Mouse (Mus musculus): Measurements from ENCODE around the gene Olfr312. TPM values are rescaled to one million over a fixed set of nuclear protein-coding genes. Genes with fewer than 3 reads are reported as not detected.
A peak's percentile ranks its signal among the peaks of the same experiment; 100 is the strongest.

Olfr312 gene
- total and polyA plus RNA-seq, 3 experiments: not detected

DNA sequence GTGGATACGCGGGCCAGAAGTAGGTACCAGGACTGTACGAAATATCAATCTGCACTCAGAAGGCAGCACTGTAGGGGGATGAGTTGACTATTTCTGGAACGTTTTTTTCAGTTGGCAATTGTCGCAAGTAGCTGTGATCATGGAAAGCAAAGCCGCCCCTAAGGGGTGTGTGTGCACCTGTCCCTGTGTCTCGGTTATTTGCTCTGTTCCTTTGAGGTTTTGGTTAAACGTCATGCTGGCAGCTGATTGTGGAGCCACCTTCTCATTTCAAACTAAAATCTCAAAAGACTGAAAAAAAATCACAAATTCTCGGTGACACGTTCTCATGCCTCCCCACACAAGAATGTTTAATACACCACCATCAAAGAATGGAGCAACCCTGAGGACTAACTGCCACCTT, 41.4 kb upstream of the Olfr312 start:
- Histone ChIP-seq H3K9me3 (replicated peaks; ENCODE audit: low read length) (no peaks in the 10 kb centered on the region), H3K4me1 (ENCODE audit: control insufficient read depth in 1 of 2, insufficient read depth in 2 of 2) (peaks cover 11 to 31% of the 10 kb centered on the region in 2 experiments), H3K9ac (ENCODE audit: insufficient read depth, low read depth) (no peak overlapping the region), H3K4me2 (ENCODE audit: insufficient read depth, low read depth, poor library complexity, severe bottlenecking) (no peak overlapping the region), H3K4me3 (replicated peaks in 1 of 3; ENCODE audit: low read depth in 2 of 3, low read length in 2 of 3, poor library complexity in 1 of 3) (no peak overlapping the region), H3K79me2 (replicated peaks; ENCODE audit: control insufficient read depth, extremely low read depth, insufficient read depth, poor library complexity, severe bottlenecking) (no peaks in the 10 kb centered on the region), H3K27me3 (replicated peaks) (no peaks in the 10 kb centered on the region), H3K36me3 (replicated peaks in 1 of 2; ENCODE audit: control insufficient read depth in 1 of 2, insufficient read depth in 1 of 2, low read length in 1 of 2) (no peaks in the 10 kb centered on the region), H3K27ac (ENCODE audit: insufficient read depth, low read depth) (no peak overlapping the region)
- peak; percentile 13 for DNase-seq (ENCODE audit: extremely low read depth)
- in situ Hi-C loops (cut with MboI; ENCODE audit: low pct_ligation_motif_present, low pct_unique_long_range_greater_than_20kb, low sequenced_read_pairs) (no loop called here), dilution Hi-C loops (cut with MboI; ENCODE audit: extremely low pct_ligation_motif_present, extremely low pct_unique_long_range_greater_than_20kb, low sequenced_read_pairs) (no loop called here)
- TF ChIP-seq USF2 (conservative IDR thresholded peaks at IDR 0.05; ENCODE audit: low read depth, low read length): no peak
- TF ChIP-seq ZNF384 (IDR thresholded peaks at IDR 0.05; ENCODE audit: low read depth, low read length): peak; percentile 26; the same call in 1 of the 2 replicates
- TF ChIP-seq JUND (conservative IDR thresholded peaks at IDR 0.05; ENCODE audit: low read depth, low read length): no peak

DNA sequence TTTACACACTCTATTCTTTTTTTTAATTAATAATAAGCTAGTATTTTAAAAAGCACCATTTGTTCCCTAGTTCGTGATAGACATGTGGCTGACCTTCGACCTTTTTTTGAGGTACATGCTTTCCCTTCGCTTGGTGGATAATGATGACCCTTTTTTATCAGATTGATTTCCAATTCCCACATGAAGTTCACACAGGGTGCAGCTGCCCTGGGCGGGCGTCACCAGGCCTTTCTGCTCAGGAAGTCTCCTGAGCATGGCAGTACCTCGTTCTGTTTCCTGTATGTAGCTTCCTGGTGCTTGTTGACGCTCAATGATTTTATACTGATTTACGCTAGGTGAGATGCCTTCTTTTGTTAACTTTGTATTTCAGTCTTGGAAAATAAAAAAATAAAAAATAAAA, 40.7 kb upstream of the Olfr312 start:
- H3K36me3 ChIP-seq (replicated peaks in 1 of 2; ENCODE audit: control insufficient read depth in 1 of 2, insufficient read depth in 1 of 2, low read length in 1 of 2): no peaks in the 10 kb centered on the region
- TF ChIP-seq TBP (conservative IDR thresholded peaks at IDR 0.05; ENCODE audit: low read depth, low read length): no peak
- no peak for TF ChIP-seq POLR2A (IDR thresholded peaks at IDR 0.05; ENCODE audit: low read depth, low read length)
- no peak for TF ChIP-seq BHLHE40 (IDR thresholded peaks at IDR 0.05; ENCODE audit: low read depth, low read length)
- TF ChIP-seq CHD2 (IDR thresholded peaks at IDR 0.05; ENCODE audit: low read length): no peak
- TF ChIP-seq CHD1 (IDR thresholded peaks at IDR 0.05; ENCODE audit: low read depth, low read length): no peak
- TF ChIP-seq USF1 (IDR thresholded peaks at IDR 0.05; ENCODE audit: low read depth, low read length): no peak
- no peak for TF ChIP-seq EP300 (IDR thresholded peaks at IDR 0.05; ENCODE audit: low read length)
- H3K9ac ChIP-seq (ENCODE audit: insufficient read depth, low read depth): no peak overlapping the region
- no peaks in the 10 kb centered on the region for H3K27me3 ChIP-seq (replicated peaks)
- no peak overlapping the region for H3K27ac ChIP-seq (ENCODE audit: insufficient read depth, low read depth)
- peaks cover 11 to 31% of the 10 kb centered on the region in 2 experiments for H3K4me1 ChIP-seq (ENCODE audit: control insufficient read depth in 1 of 2, insufficient read depth in 2 of 2)
- no peaks in the 10 kb centered on the region for H3K79me2 ChIP-seq (replicated peaks; ENCODE audit: control insufficient read depth, extremely low read depth, insufficient read depth, poor library complexity, severe bottlenecking)
- dilution Hi-C loops (cut with MboI; ENCODE audit: extremely low pct_ligation_motif_present, extremely low pct_unique_long_range_greater_than_20kb, low sequenced_read_pairs) (no loop called here), in situ Hi-C loops (cut with MboI; ENCODE audit: low pct_ligation_motif_present, low pct_unique_long_range_greater_than_20kb, low sequenced_read_pairs) (no loop called here)
- H3K4me3 ChIP-seq (replicated peaks in 1 of 3; ENCODE audit: low read depth in 2 of 3, low read length in 2 of 3, poor library complexity in 1 of 3): no peak overlapping the region
- no peaks in the 10 kb centered on the region for H3K9me3 ChIP-seq (replicated peaks; ENCODE audit: low read length)
- H3K4me2 ChIP-seq (ENCODE audit: insufficient read depth, low read depth, poor library complexity, severe bottlenecking): no peak overlapping the region
- DNase-seq (ENCODE audit: extremely low read depth): no peak

GRCm38 (mm10) chr11:58789532-58789931, 39.5 kb upstream of the Olfr312 start:
- no peaks in the 10 kb centered on the region for H3K79me2 ChIP-seq (replicated peaks; ENCODE audit: control insufficient read depth, extremely low read depth, insufficient read depth, poor library complexity, severe bottlenecking)
- peak; percentile 73 for DNase-seq (ENCODE audit: extremely low read depth)
- H3K9ac ChIP-seq (ENCODE audit: insufficient read depth, low read depth): no peak overlapping the region
- H3K9me3 ChIP-seq (replicated peaks; ENCODE audit: low read length): no peaks in the 10 kb centered on the region
- no peak overlapping the region for H3K4me3 ChIP-seq (replicated peaks in 1 of 3; ENCODE audit: low read depth in 2 of 3, low read length in 2 of 3, poor library complexity in 1 of 3)
- no peak overlapping the region for H3K27ac ChIP-seq (ENCODE audit: insufficient read depth, low read depth)
- H3K36me3 ChIP-seq (replicated peaks in 1 of 2; ENCODE audit: control insufficient read depth in 1 of 2, insufficient read depth in 1 of 2, low read length in 1 of 2): no peaks in the 10 kb centered on the region
- peaks cover 11 to 31% of the 10 kb centered on the region in 2 experiments for H3K4me1 ChIP-seq (ENCODE audit: control insufficient read depth in 1 of 2, insufficient read depth in 2 of 2)
- no peaks in the 10 kb centered on the region for H3K27me3 ChIP-seq (replicated peaks)
- peak overlapping the region; percentile 87 for H3K4me2 ChIP-seq (ENCODE audit: insufficient read depth, low read depth, poor library complexity, severe bottlenecking)
- peak; percentile 32; the same call in 1 of the 2 replicates for TF ChIP-seq MEF2A (IDR thresholded peaks at IDR 0.05; ENCODE audit: borderline replicate concordance, low read depth, low read length)
- peak; percentile 10; the same call in 1 of the 2 replicates for TF ChIP-seq BHLHE40 (IDR thresholded peaks at IDR 0.05; ENCODE audit: low read depth, low read length)
- no peak for TF ChIP-seq RCOR1 (conservative IDR thresholded peaks at IDR 0.05; ENCODE audit: low read depth, low read length)
- peak; percentile 73; the same call in 1 of the 2 replicates for TF ChIP-seq MXI1 (IDR thresholded peaks at IDR 0.05; ENCODE audit: low read depth, low read length)
- peak; percentile 13; the same call in 1 of the 2 replicates for TF ChIP-seq MAX (IDR thresholded peaks at IDR 0.05; ENCODE audit: low read length)
- peak; percentile 56; the same call in 1 of the 2 replicates for TF ChIP-seq IRF4 (IDR thresholded peaks at IDR 0.05; ENCODE audit: low read depth, low read length)
- TF ChIP-seq USF2 (conservative IDR thresholded peaks at IDR 0.05; ENCODE audit: low read depth, low read length): no peak
- 0 out of 2 replicates have a peak, but pooled peaks have one; percentile 25 for TF ChIP-seq MAZ (IDR thresholded peaks at IDR 0.05; ENCODE audit: low read depth, low read length)
- dilution Hi-C loops (cut with MboI; ENCODE audit: extremely low pct_ligation_motif_present, extremely low pct_unique_long_range_greater_than_20kb, low sequenced_read_pairs) (no loop called here), in situ Hi-C loops (cut with MboI; ENCODE audit: low pct_ligation_motif_present, low pct_unique_long_range_greater_than_20kb, low sequenced_read_pairs) (no loop called here)

Data from CH12.LX (cell line).